Mouse (Mus musculus) urinary bladder, postnatal 10 days (tissue): ENCODE measurements around the gene Psg21.
"Not testable (repeated sequence)": the region's sequence is repeated elsewhere in the genome, so short reads cannot be mapped to it uniquely, and the experiment has no call there.

Experiments used
- DNase-seq: peaks from one replicate; pipeline ENCODE4 v3.0.0; 2022; ENCODE audit warnings: low spot score

Psg21 gene

GRCm38 (mm10) chr7:18656625-18657024 is at the start of gene Psg21:
Gene Psg21 (minus strand): TSS chr7:18656725.
- not testable (repeated sequence) for DNase-seq

DNA sequence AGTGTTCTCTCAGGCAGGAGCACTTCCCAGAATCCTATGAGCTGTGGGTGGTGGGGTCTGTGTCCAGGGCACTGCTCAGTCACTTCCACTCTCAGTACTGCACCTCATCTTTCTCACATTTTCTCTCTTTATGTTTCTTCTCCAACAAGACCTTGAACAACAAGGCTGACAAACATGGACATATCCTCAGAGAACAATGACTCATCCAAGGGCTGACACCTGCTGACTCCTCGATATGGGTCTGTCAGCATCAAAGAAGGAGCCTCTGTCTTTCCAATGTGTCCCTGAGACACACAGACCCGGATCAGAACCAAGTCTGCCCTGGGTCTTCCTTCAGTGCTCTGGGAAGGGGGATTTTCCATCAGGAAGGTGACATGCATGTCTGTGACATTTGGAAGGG is 29.6 kb upstream of the Psg21 start, which contains the start of gene Psg20:
Gene Psg20, minus strand, starts transcription at position 101 of the 400 bp plus-strand sequence.
- DNase-seq: no peak

- no peak for DNase-seq
Observed at GRCm38 (mm10) chr7:18685586-18685985, 29.1 kb upstream of the Psg21 start.

- DNase-seq: no peak
Observed at GRCm38 (mm10) chr7:18679772-18680171, 23.2 kb upstream of the Psg21 start.

DNA sequence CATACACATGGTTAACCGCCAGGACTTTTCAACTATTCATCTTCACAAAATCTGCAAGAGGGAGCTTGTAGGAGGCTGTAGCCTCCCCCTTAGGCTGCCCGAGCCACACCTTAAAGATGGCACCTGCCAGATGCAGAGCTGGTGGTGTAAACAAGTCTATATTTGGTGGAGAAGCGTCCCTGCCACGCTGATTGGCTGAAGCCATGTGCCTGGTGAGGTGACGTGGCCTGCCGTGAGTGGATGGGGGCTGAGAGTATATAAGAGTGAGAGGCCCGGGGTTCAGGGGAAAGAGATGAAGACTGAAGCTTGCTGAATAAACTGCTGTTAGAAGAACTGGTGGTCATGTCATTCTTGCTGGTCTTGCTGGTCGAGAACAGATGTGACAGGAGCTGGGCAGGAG is 29.6 kb downstream of the Psg21 start:
- DNase-seq: not testable (repeated sequence)

DNA sequence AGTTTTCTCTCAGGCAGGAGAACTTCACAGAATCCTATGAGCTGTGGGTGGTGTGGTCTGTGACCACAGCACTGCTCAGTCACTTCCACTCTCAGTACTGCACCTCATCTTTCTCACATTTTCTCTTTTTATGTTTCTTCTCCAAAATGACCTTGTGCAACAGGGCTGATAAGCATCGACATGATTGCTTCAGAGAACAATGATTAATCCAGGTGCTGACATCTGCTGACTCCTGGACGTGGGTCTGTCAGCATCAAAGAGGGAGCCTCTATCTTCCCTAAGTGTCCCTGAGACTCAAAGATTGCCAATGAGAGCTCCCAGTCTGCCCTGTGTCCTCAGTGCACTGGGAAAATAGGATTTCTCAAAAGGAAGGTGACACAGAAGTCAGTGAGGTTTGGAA is 40.1 kb downstream of the Psg21 start, which contains the start of gene Psg23:
Gene Psg23, minus strand, starts transcription at position 101 of the 400 bp plus-strand sequence.
- not testable (repeated sequence) for DNase-seq
